Mouse (Mus musculus) CH12.LX (cell line): ENCODE results near the gene Dbi. TPM values are rescaled to one million over a fixed set of nuclear protein-coding genes. Genes with fewer than 3 reads are reported as not detected.

Experiments used
- DNase-seq: peaks from one replicate; pipeline ENCODE4 v3.0.0-alpha.2; 2013; ENCODE audit errors: extremely low read depth
- H3K27ac ChIP-seq: 2 replicates; pipeline ENCODE4 v1.5.1; 2012; ENCODE audit warnings: low read depth, mild to moderate bottlenecking, control low read depth, moderate library complexity; ENCODE audit not compliant: insufficient read depth
- H3K27me3 ChIP-seq: replicated peaks from 2 replicates; pipeline ENCODE3; 2012; ENCODE audit warnings: inconsistent platforms
- H3K36me3 ChIP-seq, 2 experiments: replicated peaks in 1 of 2; 2 replicates each; pipeline versions ENCODE3 to v1.6.1; 2012; ENCODE audit warnings: inconsistent platforms in 1 of 2, low read length in 1 of 2, mild to moderate bottlenecking in 1 of 2, mixed read lengths in 1 of 2, moderate library complexity in 1 of 2; ENCODE audit not compliant: control insufficient read depth in 1 of 2, insufficient read depth in 1 of 2
- H3K4me1 ChIP-seq, 2 experiments: 2 replicates each; pipeline ENCODE4 v1.6.1; 2012; ENCODE audit warnings: inconsistent platforms in 1 of 2, moderate library complexity in 1 of 2; ENCODE audit not compliant: insufficient read depth in 2 of 2, control insufficient read depth in 1 of 2
- H3K4me2 ChIP-seq: 2 replicates; pipeline ENCODE4 v1.6.1; 2012; ENCODE audit warnings: low read depth, mild to moderate bottlenecking, control low read depth; ENCODE audit not compliant: poor library complexity, insufficient read depth, severe bottlenecking
- H3K4me3 ChIP-seq, 3 experiments: fragments of 150-350 bp in 1 of 3; sonication (generic) in 1 of 3; replicated peaks in 1 of 3; 2 replicates each; pipeline versions ENCODE3 to v1.5.1; 2011 to 2012; ENCODE audit warnings: low read depth in 2 of 3, low read length in 2 of 3, mild to moderate bottlenecking in 2 of 3, moderate library complexity in 2 of 3, control low read depth in 1 of 3, improper control_type of control experiment in 1 of 3, inconsistent platforms in 1 of 3, mixed read lengths in 1 of 3; ENCODE audit not compliant: poor library complexity in 1 of 3
- H3K79me2 ChIP-seq: replicated peaks from 2 replicates; pipeline ENCODE4 v1.6.1; 2012; ENCODE audit warnings: mild to moderate bottlenecking, moderate library complexity; ENCODE audit not compliant: control insufficient read depth, poor library complexity, insufficient read depth, severe bottlenecking; ENCODE audit errors: extremely low read depth
- H3K9ac ChIP-seq: 2 replicates; pipeline ENCODE4 v1.6.1; 2012; ENCODE audit warnings: low read depth, mild to moderate bottlenecking, control low read depth, moderate library complexity; ENCODE audit not compliant: insufficient read depth
- H3K9me3 ChIP-seq: replicated peaks from 2 replicates; pipeline ENCODE3; 2012; ENCODE audit warnings: low read length, inconsistent platforms, mixed read lengths
- CHD1 ChIP-seq: IDR thresholded peaks from 2 replicates; pipeline ENCODE4 v1.6.1; 2012; ENCODE audit warnings: low read depth, low read length, improper control_type of control experiment, inconsistent platforms
- CHD2 ChIP-seq: IDR thresholded peaks from 2 replicates; pipeline ENCODE4 v1.6.1; 2011; ENCODE audit warnings: low read length, improper control_type of control experiment
- CTCF ChIP-seq, 2 experiments: IDR thresholded peaks in 1 of 2; conservative IDR thresholded peaks in 1 of 2; 2 replicates each; pipeline ENCODE4 v1.5.1; 2011 to 2012; ENCODE audit warnings: low read depth in 2 of 2, low read length in 2 of 2, improper control_type of control experiment in 1 of 2, inconsistent platforms in 1 of 2, mild to moderate bottlenecking in 1 of 2, moderate library complexity in 1 of 2
- E2F4 ChIP-seq: IDR thresholded peaks from 2 replicates; pipeline ENCODE4 v1.6.1; 2011; ENCODE audit warnings: low read depth, low read length, improper control_type of control experiment; ENCODE audit not compliant: insufficient replicate concordance
- GABPA ChIP-seq: IDR thresholded peaks from 2 replicates; pipeline ENCODE4 v1.6.1; 2012; ENCODE audit warnings: low read depth, low read length, improper control_type of control experiment, inconsistent platforms; ENCODE audit not compliant: insufficient replicate concordance
- IRF4 ChIP-seq: IDR thresholded peaks from 2 replicates; pipeline ENCODE4 v1.6.1; 2014; ENCODE audit warnings: low read depth, mild to moderate bottlenecking, inconsistent platforms, low read length, improper control_type of control experiment
- JUN ChIP-seq: IDR thresholded peaks from 2 replicates; pipeline ENCODE4 v1.6.1; 2011; ENCODE audit warnings: low read depth, mild to moderate bottlenecking, low read length, improper control_type of control experiment, moderate library complexity; ENCODE audit not compliant: insufficient read depth
- JUND ChIP-seq: conservative IDR thresholded peaks from 2 replicates; pipeline ENCODE4 v1.6.1; 2011; ENCODE audit warnings: low read depth, low read length, improper control_type of control experiment
- KAT2A ChIP-seq: IDR thresholded peaks from 2 replicates; pipeline ENCODE4 v1.6.1; 2012; ENCODE audit warnings: low read length, improper control_type of control experiment, inconsistent platforms; ENCODE audit not compliant: insufficient replicate concordance
- MAX ChIP-seq: IDR thresholded peaks from 2 replicates; pipeline ENCODE4 v1.6.1; 2011; ENCODE audit warnings: low read length, improper control_type of control experiment
- MYC ChIP-seq: IDR thresholded peaks from 2 replicates; pipeline ENCODE4 v1.6.1; 2011; ENCODE audit warnings: low read depth, mild to moderate bottlenecking, improper control_type of control experiment, low read length
- NELFE ChIP-seq: IDR thresholded peaks from 2 replicates; pipeline ENCODE4 v1.6.1; 2011; ENCODE audit warnings: low read depth, low read length, improper control_type of control experiment
- NRF1 ChIP-seq: IDR thresholded peaks from 2 replicates; pipeline ENCODE4 v1.6.1; 2014; ENCODE audit warnings: low read depth, mild to moderate bottlenecking, inconsistent platforms, low read length, improper control_type of control experiment, moderate library complexity
- POLR2A ChIP-seq: IDR thresholded peaks from 2 replicates; pipeline ENCODE4 v1.6.1; 2011; ENCODE audit warnings: low read depth, mild to moderate bottlenecking, improper control_type of control experiment, low read length
- RAD21 ChIP-seq: IDR thresholded peaks from 2 replicates; pipeline ENCODE4 v1.6.1; 2011; ENCODE audit warnings: low read depth, mild to moderate bottlenecking, low read length, improper control_type of control experiment, moderate library complexity
- SIN3A ChIP-seq: IDR thresholded peaks from 2 replicates; pipeline ENCODE4 v1.6.1; 2012; ENCODE audit warnings: low read length, improper control_type of control experiment, inconsistent platforms
- SMC3 ChIP-seq: IDR thresholded peaks from 2 replicates; pipeline ENCODE4 v1.6.1; 2011; ENCODE audit warnings: low read depth, low read length, improper control_type of control experiment
- ZC3H11A ChIP-seq: IDR thresholded peaks from 2 replicates; pipeline ENCODE4 v1.6.1; 2012; ENCODE audit warnings: low read depth, mild to moderate bottlenecking, inconsistent platforms, low read length, improper control_type of control experiment
- ZKSCAN1 ChIP-seq: IDR thresholded peaks from 2 replicates; pipeline ENCODE4 v1.6.1; 2012; ENCODE audit warnings: low read depth, inconsistent platforms, low read length, improper control_type of control experiment, borderline replicate concordance
- ZNF384 ChIP-seq: IDR thresholded peaks from 2 replicates; pipeline ENCODE4 v1.6.1; 2012; ENCODE audit warnings: low read depth, low read length, improper control_type of control experiment, inconsistent platforms
- dilution Hi-C: fragments of 300-500 bp; cut with MboI; formaldehyde crosslinking; loops from 2 replicates; pipeline ENCODE4 v1.14.3; 2020; ENCODE audit warnings: low sequenced_read_pairs; ENCODE audit not compliant: extremely low pct_unique_long_range_greater_than_20kb, extremely low pct_ligation_motif_present
- in situ Hi-C: fragments of 300-500 bp; cut with MboI; formaldehyde crosslinking; loops from 3 replicates; pipeline ENCODE4 v1.14.3; 2019; ENCODE audit warnings: low sequenced_read_pairs, low pct_ligation_motif_present, low pct_unique_long_range_greater_than_20kb, mixed read lengths
- polyA plus RNA-seq: library from polyadenylated mRNA; unstranded; fragments of >175 nt; gene quantifications from 2 replicates; pipeline ENCODE4 v1.2.1, GENCODE M21; 2012; ENCODE audit warnings: low read depth; ENCODE audit not compliant: insufficient read length
- total RNA-seq, 2 experiments: library from RNA; depleted of rRNA; stranded (reverse); fragments of 300-350 nt in 1 of 2; fragments of >200 nt in 1 of 2; gene quantifications; 2 replicates each; pipeline ENCODE4 v1.2.3; 2012 to 2014

The Dbi gene
- total and polyA plus RNA-seq, 3 experiments: 346 to 499 (median 357) TPM

DNA sequence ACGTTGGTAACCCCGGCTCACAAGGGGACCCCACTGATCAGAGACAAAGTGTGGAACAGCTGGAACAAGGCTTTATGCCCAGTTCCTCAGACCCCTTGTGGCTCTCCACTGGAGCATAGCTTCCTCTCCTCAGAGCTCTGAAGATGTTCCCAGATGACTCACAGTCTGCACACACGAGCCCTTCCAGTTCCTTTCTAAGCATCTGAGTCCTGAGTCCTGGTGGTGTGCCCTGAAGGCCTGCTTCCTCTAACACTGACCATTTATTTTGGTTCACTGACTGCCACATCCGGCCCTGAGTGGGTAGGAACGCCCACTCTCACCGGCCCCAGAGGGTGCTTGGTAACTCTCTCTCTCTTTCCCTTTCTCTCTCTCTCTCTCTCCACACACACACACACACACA is 21.4 kb downstream of the Dbi start (continued):
- TF ChIP-seq NRF1 (no peak), MAX (no peak), JUND (no peak)
- TF ChIP-seq, all 38 proteins: peak for 7

GRCm38 (mm10) chr1:120098327-120098726 is 22.6 kb downstream of the Dbi start:
- Histone ChIP-seq H3K27me3 (no peaks in the 10 kb centered on the region), H3K4me2 (no peak overlapping the region), H3K79me2 (no peaks in the 10 kb centered on the region), H3K9ac (no peak overlapping the region), H3K36me3 (no peaks in the 10 kb centered on the region), H3K4me3 (no peak overlapping the region), H3K4me1 (peaks cover 12 to 22% of the 10 kb centered on the region in 2 experiments), H3K27ac (no peak overlapping the region), H3K9me3 (no peaks in the 10 kb centered on the region)
- in situ Hi-C loops (loop anchor here (5.0 kb wide), 2 partner anchors 49 to 66 kb away; no protein-coding TSS in a partner anchor), dilution Hi-C loops (no loop called here)
- DNase-seq: peak; percentile 61
- TF ChIP-seq GABPA: no peak
- peak; percentile 63 for TF ChIP-seq RAD21
- TF ChIP-seq JUN: no peak
- no peak for TF ChIP-seq NELFE
- TF ChIP-seq SMC3: peak; percentile 71
- peak; percentile 80 to 82 for TF ChIP-seq CTCF (conservative IDR thresholded peaks at IDR 0.05 in 1 of 2, IDR thresholded peaks at IDR 0.05 in 1 of 2; ENCODE audit: low read depth in 2 of 2, low read length in 2 of 2)
- TF ChIP-seq CHD2: no peak

DNA sequence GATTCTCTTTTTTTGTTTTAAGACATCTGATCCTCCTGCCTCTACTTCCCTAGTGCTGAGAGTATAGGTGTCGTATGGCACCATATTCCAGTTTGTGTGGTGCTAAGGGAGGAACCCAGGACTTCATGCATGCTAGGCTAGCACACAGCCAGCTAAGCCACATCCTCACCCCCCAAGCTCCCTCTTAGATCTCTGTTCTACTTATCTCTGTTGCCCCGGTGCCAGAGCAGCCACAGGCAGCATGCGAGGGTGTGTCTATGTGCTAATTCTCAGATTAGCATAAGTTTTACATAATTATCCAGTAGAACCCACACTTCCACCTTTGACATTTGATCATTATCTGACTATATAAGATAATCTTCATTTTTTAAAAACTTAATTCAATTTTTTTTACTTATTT is 26.0 kb downstream of the Dbi start:
- Histone ChIP-seq H3K27me3 (no peaks in the 10 kb centered on the region), H3K36me3 (no peaks in the 10 kb centered on the region), H3K4me3 (no peak overlapping the region), H3K27ac (no peak overlapping the region), H3K4me2 (no peak overlapping the region), H3K4me1 (peaks cover 11 to 14% of the 10 kb centered on the region in 2 experiments)
- TF ChIP-seq ZNF384 (no peak), IRF4 (no peak), E2F4 (no peak), MAX (no peak), ZKSCAN1 (no peak), CHD1 (no peak), CTCF (conservative IDR thresholded peaks at IDR 0.05 in 1 of 2, IDR thresholded peaks at IDR 0.05 in 1 of 2; ENCODE audit: low read depth in 2 of 2, low read length in 2 of 2) (no peak), JUND (no peak), SIN3A (no peak), KAT2A (no peak), CHD2 (no peak), POLR2A (no peak), MYC (no peak), ZC3H11A (no peak)
- TF ChIP-seq, all 38 proteins: peak for 0
- in situ Hi-C loops (loop anchor here (5.0 kb wide), 2 partner anchors 52 to 63 kb away; no protein-coding TSS in a partner anchor), dilution Hi-C loops (no loop called here)
- H3K9ac ChIP-seq: no peak overlapping the region
- no peak for DNase-seq
- H3K79me2 ChIP-seq: no peaks in the 10 kb centered on the region
- peaks cover 2% of the 10 kb centered on the region for H3K9me3 ChIP-seq
